Mouse (Mus musculus) midbrain, embryonic 16.5 days (tissue): ENCODE measurements around the gene Rnd2. TPM values are rescaled to one million over a fixed set of nuclear protein-coding genes. Genes with fewer than 3 reads are reported as not detected.

ENCODE experiments used
- ATAC-seq: fragments of 200-750 bp; cut with Nextera tagmentation; 2 replicates; pipeline ENCODE4 v1.8.0; 2017; ENCODE audit warnings: moderate TSS enrichment
- H3K27ac ChIP-seq: fragments of 300-500 bp; sonication (generic); 2 replicates; pipeline ENCODE4 v1.5.1; 2014; ENCODE audit warnings: mild to moderate bottlenecking, low read length, mixed read lengths
- H3K27me3 ChIP-seq: fragments of 300-500 bp; sonication (generic); 2 replicates; pipeline ENCODE4 v1.6.1; 2014; ENCODE audit warnings: low read depth, low read length, mixed read lengths; ENCODE audit not compliant: control insufficient read depth, insufficient read depth
- H3K36me3 ChIP-seq: fragments of 300-500 bp; sonication (generic); 2 replicates; pipeline ENCODE4 v1.6.1; 2014; ENCODE audit warnings: mild to moderate bottlenecking, low read length, moderate library complexity, mixed read lengths; ENCODE audit not compliant: control insufficient read depth, insufficient read depth
- H3K4me1 ChIP-seq: fragments of 300-500 bp; sonication (generic); 2 replicates; pipeline ENCODE4 v1.6.1; 2014; ENCODE audit warnings: mild to moderate bottlenecking, low read length, mixed read lengths; ENCODE audit not compliant: control insufficient read depth, insufficient read depth
- H3K4me2 ChIP-seq: fragments of 300-500 bp; sonication (generic); 2 replicates; pipeline ENCODE4 v1.6.1; 2014; ENCODE audit warnings: mild to moderate bottlenecking, low read length, mixed read lengths
- H3K4me3 ChIP-seq: fragments of 300-500 bp; sonication (generic); 2 replicates; pipeline ENCODE4 v1.5.1; 2014; ENCODE audit warnings: low read depth, mild to moderate bottlenecking, low read length, moderate library complexity, mixed read lengths
- H3K9ac ChIP-seq: fragments of 300-500 bp; sonication (generic); 2 replicates; pipeline ENCODE4 v1.6.1; 2014; ENCODE audit warnings: low read depth, low read length, mixed read lengths
- H3K9me3 ChIP-seq: fragments of 300-500 bp; sonication (generic); replicated peaks from 2 replicates; pipeline ENCODE4 v1.6.1; 2014; ENCODE audit warnings: mild to moderate bottlenecking, low read length, mixed read lengths; ENCODE audit not compliant: control insufficient read depth, poor library complexity, severe bottlenecking
- WGBS: fragments of 180-500 bp; shearing (Covaris S2); extraction: QIAGEN DNeasy Blood & Tissue Kit; methylation state at CpG from one replicate; pipeline ENCODE4 v1.1.7; 2014; 5-methylcytosine and 5-hydroxymethylcytosine counted together
- microRNA-seq: library from miRNA; unstranded; fragments of <30 nt; microRNA quantifications from one replicate; pipeline ENCODE4, GENCODE M21; 2017
- polyA plus RNA-seq: library from polyadenylated mRNA; unstranded; fragments of >200 nt; fragmentation: Nextera tagmentation; extraction: Ambion mirVana; gene quantifications from 2 replicates; pipeline ENCODE4 v1.2.1, GENCODE M21; 2015

Rnd2 gene
- polyA plus RNA-seq, 1 experiment from 2014 or later: 76.5 TPM

DNA sequence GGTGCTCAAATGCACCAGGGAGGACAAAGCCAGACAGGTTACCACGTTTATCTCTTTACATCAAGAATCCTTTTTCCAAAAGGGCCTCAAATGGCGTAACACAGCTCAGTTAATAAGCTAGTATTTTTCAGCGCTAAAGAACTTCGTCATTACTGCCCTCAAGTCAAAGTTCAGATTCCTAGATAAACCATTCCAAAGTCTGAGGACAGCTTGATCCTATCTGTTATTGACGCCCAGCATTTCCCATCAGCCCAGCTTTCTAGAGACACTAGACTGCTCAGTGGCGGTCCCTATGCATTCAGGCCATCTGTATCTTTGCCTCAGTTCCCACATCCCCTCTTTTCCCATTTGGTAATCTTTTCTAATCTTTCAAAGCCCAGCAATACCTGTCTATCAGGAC lies 54.6 kb downstream of the Rnd2 start:
- 93% methylated on average over 6 of the region's 6 CpGs for WGBS
- H3K4me2 ChIP-seq: no peak overlapping the region
- no peak overlapping the region for H3K9ac ChIP-seq
- H3K27ac ChIP-seq: no peak overlapping the region
- ATAC-seq: no peak
- no peaks in the 10 kb centered on the region for H3K36me3 ChIP-seq
- no peaks in the 10 kb centered on the region for H3K27me3 ChIP-seq
- no peaks in the 10 kb centered on the region for H3K4me1 ChIP-seq
- no peaks in the 10 kb centered on the region for H3K9me3 ChIP-seq
- H3K4me3 ChIP-seq: no peak overlapping the region

Small RNA genes lying within 50 kb of the gene (microRNA-seq; reads per million reads assigned to microRNA genes)
- gene Mir6929: not detected

Other genes with a start within 250 kb of the Rnd2 start
- 30.8 and 34.4 TPM in 2 replicates for gene Ezh1, start 238.5 kb upstream of the Rnd2 start, polyA plus RNA-seq
- 79.5 and 83.8 TPM in 2 replicates for gene Ramp2, start 219.0 kb upstream of the Rnd2 start, polyA plus RNA-seq
- gene Vps25, start 211.3 kb upstream of the Rnd2 start, polyA plus RNA-seq: 115 and 119 TPM in 2 replicates
- 6.4 and 7.4 TPM in 2 replicates for gene Wnk4, start 204.4 kb upstream of the Rnd2 start, polyA plus RNA-seq
- gene Cntd1, start 186.0 kb upstream of the Rnd2 start, polyA plus RNA-seq: 0.71 and 0.80 TPM in 2 replicates
- gene Coa3, start 185.9 kb upstream of the Rnd2 start, polyA plus RNA-seq: 208 and 224 TPM in 2 replicates
- gene Becn1, start 162.7 kb upstream of the Rnd2 start, polyA plus RNA-seq: 159 and 177 TPM in 2 replicates
- gene Psme3, start 148.8 kb upstream of the Rnd2 start, polyA plus RNA-seq: 107 and 121 TPM in 2 replicates
- gene Aoc2, start 139.9 kb upstream of the Rnd2 start, polyA plus RNA-seq: 2.0 and 2.2 TPM in 2 replicates
- 0.13 and 0.14 TPM in 2 replicates for gene Aoc3, start 134.4 kb upstream of the Rnd2 start, polyA plus RNA-seq
- not detected in 2 replicates for gene G6pc, start 97.4 kb upstream of the Rnd2 start, polyA plus RNA-seq
- gene Aarsd1, start 47.4 kb upstream of the Rnd2 start, polyA plus RNA-seq: 96.2 and 98.2 TPM in 2 replicates
- 7.0 and 7.9 TPM in 2 replicates for gene Gm27029, start 40.2 kb upstream of the Rnd2 start, polyA plus RNA-seq
- 32.1 and 32.6 TPM in 2 replicates for gene Rundc1, start 39.9 kb upstream of the Rnd2 start, polyA plus RNA-seq
- gene Ptges3l, start 39.7 kb upstream of the Rnd2 start, polyA plus RNA-seq: 3.0 and 3.1 TPM in 2 replicates
- 185 and 220 TPM in 2 replicates for gene Rpl27, start 22.7 kb upstream of the Rnd2 start, polyA plus RNA-seq
- gene Ifi35, start 16.6 kb upstream of the Rnd2 start, polyA plus RNA-seq: 2.5 and 3.1 TPM in 2 replicates
- gene Vat1, start 1.2 kb downstream of the Rnd2 start, polyA plus RNA-seq: 134 and 145 TPM in 2 replicates
- 1.9 TPM in 2 replicates for gene Brca1, start 87.0 kb downstream of the Rnd2 start, polyA plus RNA-seq
- 98.4 and 108 TPM in 2 replicates for gene Nbr1, start 87.2 kb downstream of the Rnd2 start, polyA plus RNA-seq
- gene Tmem106a, start 117.2 kb downstream of the Rnd2 start, polyA plus RNA-seq: 2.2 and 3.2 TPM in 2 replicates
- not detected in 2 replicates for gene Gm11634, start 134.3 kb downstream of the Rnd2 start, polyA plus RNA-seq
- gene Rdm1, start 162.2 kb downstream of the Rnd2 start, polyA plus RNA-seq: 10.6 and 10.7 TPM in 2 replicates
- gene Arl4d, start 200.5 kb downstream of the Rnd2 start, polyA plus RNA-seq: 6.2 and 6.8 TPM in 2 replicates